Mouse (Mus musculus): ENCODE measurements around the gene Pfpl.

- TF ChIP-seq CTCF (IDR thresholded peaks at IDR 0.05; ENCODE audit: borderline replicate concordance, control insufficient read depth, extremely low read depth, insufficient read depth, low read length, poor library complexity) (no peak), POLR2A (IDR thresholded peaks at IDR 0.05; ENCODE audit: control insufficient read depth, extremely low read depth, insufficient read depth, low read length, poor library complexity) (no peak)
Measured at GRCm38 (mm10) chr19:12459516-12459915, 31.8 kb downstream of the Pfpl start.

Measured in thymus, adult 2 months (tissue).